Mouse (Mus musculus): ENCODE measurements around the gene Hells. TPM values are rescaled to one million over a fixed set of nuclear protein-coding genes. Genes with fewer than 3 reads are reported as not detected.

Gene Hells
- 1 to 10 TPM; 4.7 to 5.3 TPM for total RNA-seq (2021)
- long read RNA-seq, experiment 1, result 0 reads
- long read RNA-seq, experiment 2, full-length matches to known transcripts, result 1 of 1 reads
- long read RNA-seq, experiment 2, partial matches to known transcripts, result 0 of 1 reads
- long read RNA-seq, experiment 2, other reads (novel, unspliced or antisense), result 0 of 1 reads

- H3K27ac ChIP-seq, result peak within 1 kb of the TSS; percentile 6
- peak; percentile 80 for DNase-seq (ENCODE audit: extremely low spot score in 1 of 2, low spot score in 2 of 2)
- intact Hi-C loops (cut with DNase I), result no loop called here
- H3K4me3 ChIP-seq, result peak within 1 kb of the TSS; percentile 73
- no peak for TF ChIP-seq CTCF (IDR thresholded peaks at IDR 0.05)
Observed at GRCm38 (mm10) chr19:38930788-38931565, at the start of gene Hells. Gene Hells, plus strand, starts transcription at chr19:38930915.

- H3K4me3 ChIP-seq, result no peak overlapping the region
- peak; percentile 42 for TF ChIP-seq CTCF (IDR thresholded peaks at IDR 0.05)
- DNase-seq (ENCODE audit: extremely low spot score in 1 of 2, low spot score in 2 of 2), result no peak
- intact Hi-C loops (cut with DNase I), result no loop called here
- H3K27ac ChIP-seq, result no peak overlapping the region
Observed at GRCm38 (mm10) chr19:38901146-38902135, 29.3 kb upstream of the Hells start.

- intact Hi-C loops (cut with DNase I), result no loop called here
- H3K27ac ChIP-seq, result no peak overlapping the region
- no peak overlapping the region for H3K4me3 ChIP-seq
- DNase-seq (ENCODE audit: extremely low spot score in 1 of 2, low spot score in 2 of 2), result no peak
- TF ChIP-seq CTCF (IDR thresholded peaks at IDR 0.05), result no peak
Observed at GRCm38 (mm10) chr19:38902501-38902900, 28.2 kb upstream of the Hells start.

GRCm38 (mm10) chr19:38913786-38914185, 16.9 kb upstream of the Hells start:
- no peak for TF ChIP-seq CTCF (IDR thresholded peaks at IDR 0.05)

GRCm38 (mm10) chr19:38914926-38915325, 15.8 kb upstream of the Hells start:
- Histone ChIP-seq H3K27ac (no peak overlapping the region), H3K4me3 (no peak overlapping the region)
- intact Hi-C loops (cut with DNase I), result loop anchor here (5.0 kb wide), 1 partner anchor 493 kb away; no protein-coding TSS in a partner anchor
- TF ChIP-seq CTCF (IDR thresholded peaks at IDR 0.05), result no peak
- no peak for DNase-seq (ENCODE audit: extremely low spot score in 1 of 2, low spot score in 2 of 2)

More at GRCm38 (mm10) chr19:38913786-38914185, 16.9 kb upstream of the Hells start:
- DNase-seq (ENCODE audit: extremely low spot score in 1 of 2, low spot score in 2 of 2), result no peak
- H3K4me3 ChIP-seq, result no peak overlapping the region
- intact Hi-C loops (cut with DNase I), result no loop called here
- H3K27ac ChIP-seq, result no peak overlapping the region

- Histone ChIP-seq H3K4me3 (no peak overlapping the region), H3K27ac (no peak overlapping the region)
- peak; percentile 26 to 47 for DNase-seq (ENCODE audit: extremely low spot score in 1 of 2, low spot score in 2 of 2)
- TF ChIP-seq CTCF (IDR thresholded peaks at IDR 0.05), result peak; percentile 88
- intact Hi-C loops (cut with DNase I), result loop anchor here (5.0 kb wide), 1 partner anchor 493 kb away; no protein-coding TSS in a partner anchor
Observed at GRCm38 (mm10) chr19:38915677-38916076, 15.0 kb upstream of the Hells start.

- Histone ChIP-seq H3K4me3 (no peak overlapping the region), H3K27ac (no peak overlapping the region)
- intact Hi-C loops (cut with DNase I), result no loop called here
- no peak for DNase-seq (ENCODE audit: extremely low spot score in 1 of 2, low spot score in 2 of 2)
- TF ChIP-seq CTCF (IDR thresholded peaks at IDR 0.05), result no peak
Observed at GRCm38 (mm10) chr19:38928481-38929158, 2.1 kb upstream of the Hells start.

- no peak for DNase-seq (ENCODE audit: extremely low spot score in 1 of 2, low spot score in 2 of 2)
- Histone ChIP-seq H3K27ac (no peak overlapping the region), H3K4me3 (peak overlapping the region; percentile 73)
- intact Hi-C loops (cut with DNase I), result no loop called here
- no peak for TF ChIP-seq CTCF (IDR thresholded peaks at IDR 0.05)
Observed at GRCm38 (mm10) chr19:38929471-38930251, 1.1 kb upstream of the Hells start.

- no peak for DNase-seq (ENCODE audit: extremely low spot score in 1 of 2, low spot score in 2 of 2)
- Histone ChIP-seq H3K4me3 (peak overlapping the region; percentile 73), H3K27ac (peak overlapping the region; percentile 6)
- intact Hi-C loops (cut with DNase I), result no loop called here
- TF ChIP-seq CTCF (IDR thresholded peaks at IDR 0.05), result no peak
Observed at GRCm38 (mm10) chr19:38930252-38930787, 395 bp upstream of the Hells start.

GRCm38 (mm10) chr19:38931566-38931890, 813 bp downstream of the Hells start:
- TF ChIP-seq CTCF (IDR thresholded peaks at IDR 0.05), result no peak
- no peak for DNase-seq (ENCODE audit: extremely low spot score in 1 of 2, low spot score in 2 of 2)
- H3K4me3 ChIP-seq, result peak overlapping the region; percentile 73
- H3K27ac ChIP-seq, result no peak overlapping the region
- intact Hi-C loops (cut with DNase I), result no loop called here

Data from left cerebral cortex, adult 2 months (tissue).